Mouse (Mus musculus) Muller cell, postnatal 12 days (primary cell): Measurements from ENCODE around the gene Vav3.

Experiments used
- DNase-seq: peaks from one replicate; pipeline ENCODE4 v3.0.0-alpha.2; 2015; ENCODE audit errors: inconsistent ontology term

The Vav3 gene

GRCm38 (mm10) chr3:109352690-109353089, 12.2 kb downstream of the Vav3 start:
- no peak for DNase-seq

- no peak for DNase-seq
Measured at GRCm38 (mm10) chr3:109353814-109354213, 13.4 kb downstream of the Vav3 start.

- no peak for DNase-seq
Measured at GRCm38 (mm10) chr3:109355158-109355557, 14.7 kb downstream of the Vav3 start.

- DNase-seq = no peak
Measured at GRCm38 (mm10) chr3:109360746-109361145, 20.3 kb downstream of the Vav3 start.

GRCm38 (mm10) chr3:109361882-109362281, 21.4 kb downstream of the Vav3 start:
- DNase-seq = no peak

- no peak for DNase-seq
Measured at GRCm38 (mm10) chr3:109362310-109362709, 21.9 kb downstream of the Vav3 start.

GRCm38 (mm10) chr3:109363522-109363921, 23.1 kb downstream of the Vav3 start:
- no peak for DNase-seq

GRCm38 (mm10) chr3:109365875-109366274, 25.4 kb downstream of the Vav3 start:
- no peak for DNase-seq

GRCm38 (mm10) chr3:109366411-109366851, 26.0 kb downstream of the Vav3 start:
- DNase-seq = no peak

- peak; percentile 94 for DNase-seq
Measured at GRCm38 (mm10) chr3:109368383-109369289, 28.2 kb downstream of the Vav3 start.

- no peak for DNase-seq
Measured at GRCm38 (mm10) chr3:109371576-109371975, 31.1 kb downstream of the Vav3 start.

- no peak for DNase-seq
Measured at GRCm38 (mm10) chr3:109372678-109373077, 32.2 kb downstream of the Vav3 start.

GRCm38 (mm10) chr3:109378278-109378677, 37.8 kb downstream of the Vav3 start:
- no peak for DNase-seq

- no peak for DNase-seq
Measured at GRCm38 (mm10) chr3:109378684-109379083, 38.2 kb downstream of the Vav3 start.

GRCm38 (mm10) chr3:109388730-109389129, 48.3 kb downstream of the Vav3 start:
- no peak for DNase-seq

- no peak for DNase-seq
Measured at GRCm38 (mm10) chr3:109401527-109401926, 61.1 kb downstream of the Vav3 start.

- peak; percentile 31 for DNase-seq
Measured at GRCm38 (mm10) chr3:109411294-109411693, 70.8 kb downstream of the Vav3 start.

GRCm38 (mm10) chr3:109420403-109420802, 80.0 kb downstream of the Vav3 start:
- DNase-seq = no peak

- no peak for DNase-seq
Measured at GRCm38 (mm10) chr3:109421019-109421418, 80.6 kb downstream of the Vav3 start.

GRCm38 (mm10) chr3:109423440-109424079, 83.1 kb downstream of the Vav3 start:
- no peak for DNase-seq

- DNase-seq = peak; percentile 81
Measured at GRCm38 (mm10) chr3:109431285-109431684, 90.8 kb downstream of the Vav3 start.

GRCm38 (mm10) chr3:109438552-109438951, 98.1 kb downstream of the Vav3 start:
- no peak for DNase-seq

GRCm38 (mm10) chr3:109439253-109439652, 98.8 kb downstream of the Vav3 start:
- DNase-seq = no peak
